Mouse (Mus musculus) olfactory bulb, adult 2 months (tissue): ENCODE results near the gene Emsy.

Experiments
- CTCF ChIP-seq: fragments of 200-500 bp; IDR thresholded peaks from 2 replicates; pipeline ENCODE4 v1.5.1; 2012; ENCODE audit warnings: low read depth, mild to moderate bottlenecking, low read length, moderate library complexity; ENCODE audit not compliant: insufficient read depth
- POLR2A ChIP-seq: fragments of 200-500 bp; IDR thresholded peaks from 2 replicates; pipeline ENCODE4 v1.6.1; 2012; ENCODE audit warnings: mild to moderate bottlenecking, low read depth, low read length, moderate library complexity; ENCODE audit not compliant: insufficient read depth

GRCm38 (mm10) chr7:98636607-98637006 lies 20.0 kb downstream of the Emsy start:
- TF ChIP-seq POLR2A, result no peak
- no peak for TF ChIP-seq CTCF
